Mouse (Mus musculus) limb, embryonic 13.5 days (tissue): Measurements from ENCODE around the gene Arhgef17. TPM values are rescaled to one million over a fixed set of nuclear protein-coding genes. Genes with fewer than 3 reads are reported as not detected.
A peak's percentile ranks its signal among the peaks of the same experiment; 100 is the strongest.

ENCODE experiments used
- ATAC-seq: fragments of 200-750 bp; cut with Nextera tagmentation; 2 replicates; pipeline ENCODE4 v1.8.0; 2017; ENCODE audit warnings: low read depth, moderate number of reproducible peaks, moderate TSS enrichment; ENCODE audit not compliant: low FRiP score
- H3K27ac ChIP-seq: fragments of 300-500 bp; sonication (generic); 2 replicates; pipeline ENCODE4 v1.5.1; 2015; ENCODE audit warnings: inconsistent platforms, mild to moderate bottlenecking, moderate library complexity
- H3K27me3 ChIP-seq: fragments of 300-500 bp; sonication (generic); 2 replicates; pipeline ENCODE4 v1.6.1; 2015; ENCODE audit warnings: mild to moderate bottlenecking, inconsistent platforms
- H3K36me3 ChIP-seq: fragments of 300-500 bp; sonication (generic); 2 replicates; pipeline ENCODE4 v1.6.1; 2015; ENCODE audit warnings: inconsistent platforms, mild to moderate bottlenecking, moderate library complexity
- H3K4me1 ChIP-seq: fragments of 300-500 bp; sonication (generic); 2 replicates; pipeline ENCODE4 v1.6.1; 2015; ENCODE audit warnings: inconsistent platforms
- H3K4me2 ChIP-seq: fragments of 300-500 bp; sonication (generic); replicated peaks from 2 replicates; pipeline ENCODE4 v1.6.1; 2015; ENCODE audit warnings: inconsistent platforms, mild to moderate bottlenecking, moderate library complexity
- H3K4me3 ChIP-seq: fragments of 300-500 bp; sonication (generic); 2 replicates; pipeline ENCODE4 v1.5.1; 2015; ENCODE audit warnings: moderate library complexity, mild to moderate bottlenecking, inconsistent platforms
- H3K9ac ChIP-seq: fragments of 300-500 bp; sonication (generic); 2 replicates; pipeline ENCODE4 v1.6.1; 2015; ENCODE audit warnings: mild to moderate bottlenecking, inconsistent platforms
- H3K9me3 ChIP-seq: fragments of 300-500 bp; sonication (generic); 2 replicates; pipeline ENCODE4 v1.6.1; 2016; ENCODE audit warnings: inconsistent platforms
- WGBS: fragments of 180-500 bp; shearing (Covaris S2); methylation state at CpG from one replicate; pipeline ENCODE4 v1.1.7; 2015; 5-methylcytosine and 5-hydroxymethylcytosine counted together
- polyA plus RNA-seq: library from polyadenylated mRNA; unstranded; fragments of >200 nt; fragmentation: Nextera tagmentation; extraction: Ambion mirVana; gene quantifications from 2 replicates; pipeline ENCODE4 v1.2.1, GENCODE M21; 2015

The Arhgef17 gene
- polyA plus RNA-seq, 1 experiment from 2014 or later: 8.0 TPM

GRCm38 (mm10) chr7:100963381-100963780 is 31.5 kb upstream of the Arhgef17 start:
- 55% methylated on average over 8 of the region's 8 CpGs for WGBS
- Histone ChIP-seq H3K4me3 (no peak overlapping the region), H3K36me3 (no peaks in the 10 kb centered on the region), H3K4me1 (peaks cover 15% of the 10 kb centered on the region; the same call in 1 of the 2 replicates), H3K9me3 (0 out of 2 replicates have a peak, but pooled peaks cover 4% of the 10 kb centered on the region), H3K27me3 (no peaks in the 10 kb centered on the region), H3K4me2 (no peak overlapping the region), H3K27ac (no peak overlapping the region), H3K9ac (no peak overlapping the region)
- no peak for ATAC-seq

- Histone ChIP-seq H3K4me3 (no peak overlapping the region), H3K4me2 (no peak overlapping the region), H3K27me3 (no peaks in the 10 kb centered on the region), H3K27ac (no peak overlapping the region), H3K9me3 (0 out of 2 replicates have a peak, but pooled peaks cover 5% of the 10 kb centered on the region), H3K4me1 (peaks cover 15% of the 10 kb centered on the region; the same call in 1 of the 2 replicates), H3K36me3 (no peaks in the 10 kb centered on the region), H3K9ac (no peak overlapping the region)
- 78% methylated on average over 7 of the region's 7 CpGs for WGBS
- no peak for ATAC-seq
Measured at GRCm38 (mm10) chr7:100961146-100961545, 29.2 kb upstream of the Arhgef17 start.

GRCm38 (mm10) chr7:100960462-100960861 is 28.6 kb upstream of the Arhgef17 start:
- 65% methylated on average over 2 of the region's 2 CpGs for WGBS
- ATAC-seq: no peak
- H3K4me2 ChIP-seq: no peak overlapping the region

GRCm38 (mm10) chr7:100958426-100958825 is 26.5 kb upstream of the Arhgef17 start:
- Histone ChIP-seq H3K9me3 (0 out of 2 replicates have a peak, but pooled peaks cover 5% of the 10 kb centered on the region), H3K4me1 (0 out of 2 replicates have a peak, but pooled peaks cover 4% of the 10 kb centered on the region), H3K4me2 (no peak overlapping the region), H3K27me3 (no peaks in the 10 kb centered on the region), H3K4me3 (no peak overlapping the region), H3K9ac (no peak overlapping the region), H3K36me3 (no peaks in the 10 kb centered on the region), H3K27ac (no peak overlapping the region)
- no peak for ATAC-seq
- WGBS: 98% methylated on average over 2 of the region's 2 CpGs

More at GRCm38 (mm10) chr7:100960462-100960861, 28.6 kb upstream of the Arhgef17 start:
- Histone ChIP-seq H3K4me3 (no peak overlapping the region), H3K27ac (no peak overlapping the region), H3K27me3 (no peaks in the 10 kb centered on the region), H3K4me1 (peaks cover 15% of the 10 kb centered on the region; the same call in 1 of the 2 replicates), H3K9me3 (0 out of 2 replicates have a peak, but pooled peaks cover 5% of the 10 kb centered on the region), H3K36me3 (no peaks in the 10 kb centered on the region), H3K9ac (no peak overlapping the region)

GRCm38 (mm10) chr7:100952686-100953085 is 20.8 kb upstream of the Arhgef17 start:
- H3K4me2 ChIP-seq: no peak overlapping the region
- 84% methylated on average over 7 of the region's 7 CpGs for WGBS
- no peak overlapping the region for H3K27ac ChIP-seq
- H3K4me3 ChIP-seq: no peak overlapping the region
- no peak overlapping the region for H3K9ac ChIP-seq
- H3K4me1 ChIP-seq: peaks cover 5% of the 10 kb centered on the region; the same call in 1 of the 2 replicates
- H3K27me3 ChIP-seq: no peaks in the 10 kb centered on the region
- H3K36me3 ChIP-seq: no peaks in the 10 kb centered on the region
- no peaks in the 10 kb centered on the region for H3K9me3 ChIP-seq
- no peak for ATAC-seq

- no peak overlapping the region for H3K27ac ChIP-seq
- H3K4me3 ChIP-seq: no peak overlapping the region
- 58% methylated on average over 2 of the region's 2 CpGs for WGBS
- no peak overlapping the region for H3K4me2 ChIP-seq
- H3K4me1 ChIP-seq: peaks cover 5% of the 10 kb centered on the region; the same call in 1 of the 2 replicates
- H3K36me3 ChIP-seq: no peaks in the 10 kb centered on the region
- no peak for ATAC-seq
- no peaks in the 10 kb centered on the region for H3K27me3 ChIP-seq
- no peak overlapping the region for H3K9ac ChIP-seq
- H3K9me3 ChIP-seq: no peaks in the 10 kb centered on the region
Measured at GRCm38 (mm10) chr7:100951903-100952302, 20.0 kb upstream of the Arhgef17 start.

- no peaks in the 10 kb centered on the region for H3K27me3 ChIP-seq
- H3K4me3 ChIP-seq: no peak overlapping the region
- H3K4me1 ChIP-seq: peaks cover 5% of the 10 kb centered on the region; the same call in 1 of the 2 replicates
- WGBS: 48% methylated on average over 12 of the region's 12 CpGs
- H3K36me3 ChIP-seq: no peaks in the 10 kb centered on the region
- no peak overlapping the region for H3K4me2 ChIP-seq
- ATAC-seq: no peak
- H3K9me3 ChIP-seq: no peaks in the 10 kb centered on the region
- no peak overlapping the region for H3K27ac ChIP-seq
- H3K9ac ChIP-seq: no peak overlapping the region
Measured at GRCm38 (mm10) chr7:100950481-100951010, 18.6 kb upstream of the Arhgef17 start.

GRCm38 (mm10) chr7:100950031-100950430 is 18.1 kb upstream of the Arhgef17 start:
- WGBS: 72% methylated on average over 5 of the region's 5 CpGs
- Histone ChIP-seq H3K9ac (no peak overlapping the region), H3K4me1 (peaks cover 5% of the 10 kb centered on the region; the same call in 1 of the 2 replicates), H3K4me3 (no peak overlapping the region), H3K27ac (no peak overlapping the region), H3K27me3 (no peaks in the 10 kb centered on the region), H3K9me3 (no peaks in the 10 kb centered on the region), H3K36me3 (no peaks in the 10 kb centered on the region), H3K4me2 (no peak overlapping the region)
- no peak for ATAC-seq

GRCm38 (mm10) chr7:100944738-100945137 is 12.8 kb upstream of the Arhgef17 start:
- Histone ChIP-seq H3K4me3 (no peak overlapping the region), H3K27me3 (no peaks in the 10 kb centered on the region), H3K9ac (no peak overlapping the region), H3K27ac (no peak overlapping the region), H3K4me1 (peaks cover 23% of the 10 kb centered on the region), H3K36me3 (no peaks in the 10 kb centered on the region), H3K4me2 (no peak overlapping the region), H3K9me3 (no peaks in the 10 kb centered on the region)
- ATAC-seq: no peak
- WGBS: 91% methylated on average over 5 of the region's 5 CpGs

- H3K9ac ChIP-seq: no peak overlapping the region
- peaks cover 23% of the 10 kb centered on the region for H3K4me1 ChIP-seq
- H3K9me3 ChIP-seq: no peaks in the 10 kb centered on the region
- no peaks in the 10 kb centered on the region for H3K36me3 ChIP-seq
- H3K27me3 ChIP-seq: no peaks in the 10 kb centered on the region
- WGBS: 77% methylated on average over 2 of the region's 2 CpGs
- H3K4me2 ChIP-seq: no peak overlapping the region
- no peak overlapping the region for H3K4me3 ChIP-seq
- ATAC-seq: no peak
- H3K27ac ChIP-seq: no peak overlapping the region
Measured at GRCm38 (mm10) chr7:100944306-100944705, 12.4 kb upstream of the Arhgef17 start.

GRCm38 (mm10) chr7:100942789-100943615 is 11.1 kb upstream of the Arhgef17 start:
- H3K9ac ChIP-seq: peak overlapping the region; percentile 48; the same call in 1 of the 2 replicates
- WGBS: 27% methylated on average over 12 of the region's 12 CpGs
- peak; percentile 63; the same call in 1 of the 2 replicates for ATAC-seq

GRCm38 (mm10) chr7:100941169-100941568 is 9.3 kb upstream of the Arhgef17 start:
- Histone ChIP-seq H3K4me1 (peaks cover 23% of the 10 kb centered on the region), H3K9me3 (no peaks in the 10 kb centered on the region), H3K4me3 (no peak overlapping the region), H3K9ac (no peak overlapping the region), H3K36me3 (no peaks in the 10 kb centered on the region), H3K4me2 (no peak overlapping the region), H3K27me3 (no peaks in the 10 kb centered on the region), H3K27ac (no peak overlapping the region)
- 38% methylated on average over 5 of the region's 5 CpGs for WGBS
- ATAC-seq: no peak

More at GRCm38 (mm10) chr7:100942789-100943615, 11.1 kb upstream of the Arhgef17 start:
- H3K4me1 ChIP-seq: peaks cover 23% of the 10 kb centered on the region
- H3K36me3 ChIP-seq: no peaks in the 10 kb centered on the region
- H3K9me3 ChIP-seq: no peaks in the 10 kb centered on the region
- no peaks in the 10 kb centered on the region for H3K27me3 ChIP-seq
- H3K4me2 ChIP-seq: peak overlapping the region; percentile 23; the same call in 1 of the 2 replicates
- H3K4me3 ChIP-seq: no peak overlapping the region
- H3K27ac ChIP-seq: no peak overlapping the region; the same call in 1 of the 2 replicates
